Mouse (Mus musculus) liver, embryonic 18 days (tissue): ENCODE data around the gene Map2k2. TPM values are rescaled to one million over a fixed set of nuclear protein-coding genes. Genes with fewer than 3 reads are reported as not detected.

ENCODE experiments used
- polyA plus RNA-seq: library from polyadenylated mRNA; depleted of rRNA; stranded (reverse); fragments of >200 nt; gene quantifications from 2 replicates; pipeline ENCODE4 v1.2.3, GENCODE M21; 2012; rRNA removed

Gene Map2k2
- 48.8 and 50.9 TPM in 2 replicates for polyA plus RNA-seq

DNA sequence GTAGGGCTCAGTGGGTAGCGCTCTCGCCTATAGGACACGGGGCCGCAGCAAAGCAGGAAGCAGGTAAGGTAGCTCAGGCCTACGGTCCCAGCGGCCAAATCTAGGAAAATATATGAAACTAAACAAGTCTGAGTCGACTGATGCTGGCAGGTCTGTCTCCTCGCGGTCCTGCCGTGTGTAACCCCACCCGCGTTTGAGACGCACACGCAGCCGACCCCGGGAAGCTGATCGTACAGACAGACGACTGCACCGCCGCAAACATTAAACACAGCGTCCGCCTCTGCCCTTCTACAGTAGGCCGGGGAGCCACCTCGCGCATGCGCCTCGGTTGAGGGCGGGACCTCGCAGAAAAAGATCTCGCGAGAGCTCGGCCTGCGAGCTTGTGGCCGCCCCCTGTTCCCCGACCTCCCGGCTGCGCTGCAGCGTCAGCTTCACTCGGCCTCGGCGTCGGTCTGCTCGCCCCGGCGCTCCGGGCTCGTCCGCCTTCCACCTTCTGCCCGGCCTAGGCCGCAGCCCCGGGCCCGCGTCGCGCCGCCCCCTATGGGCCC, at the start of gene Map2k2:
Gene Map2k2, plus strand, starts transcription at position 351 of the 548 bp plus-strand sequence.

DNA sequence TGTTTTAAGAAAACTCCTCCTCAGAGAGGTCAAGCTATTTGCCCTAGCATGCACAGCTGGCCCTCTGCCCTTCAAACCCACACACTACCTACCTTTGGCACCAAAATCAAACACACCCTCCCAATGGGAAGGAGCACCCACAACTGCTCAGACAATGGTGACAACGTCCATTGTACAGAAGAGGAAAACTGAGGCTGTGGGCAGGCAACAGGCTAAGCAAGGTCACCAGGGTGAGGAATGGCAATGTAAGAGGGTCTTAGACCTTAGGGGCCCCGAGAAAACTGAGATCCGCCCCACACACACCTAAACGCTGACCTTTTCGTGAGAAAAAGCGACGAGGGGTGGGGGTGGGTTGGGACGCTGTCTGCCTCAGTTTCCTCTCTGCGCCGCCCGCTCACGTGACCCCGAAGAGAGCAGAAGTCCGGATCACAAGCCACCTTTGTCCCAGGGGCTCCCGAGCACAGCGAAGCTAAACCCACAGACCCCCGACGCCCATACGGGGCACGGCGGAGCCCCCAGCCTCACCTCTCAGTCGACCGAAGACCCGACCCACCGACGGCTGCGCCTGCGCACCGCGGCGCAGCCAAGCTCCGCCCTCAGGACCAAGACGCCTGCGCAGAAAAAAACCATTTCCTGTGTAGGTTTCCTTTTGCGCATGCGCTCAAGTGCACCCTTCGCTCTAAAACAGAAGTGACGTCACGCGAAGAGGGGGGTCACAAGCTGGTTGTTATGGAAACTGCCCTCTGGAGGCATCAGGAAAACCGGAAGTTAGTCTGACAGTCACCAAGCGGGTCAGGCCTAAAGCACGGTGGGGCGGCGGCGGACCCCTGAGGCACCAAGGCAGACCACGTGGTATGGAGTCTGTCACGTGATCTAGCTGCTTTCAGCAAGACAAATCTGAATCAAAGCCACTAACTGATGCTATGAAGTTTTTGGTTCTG, 45.8 kb upstream of the Map2k2 start, which contains the start of gene Sgta:
Gene Sgta, minus strand, starts transcription at position 579 of the 941 bp plus-strand sequence.

DNA sequence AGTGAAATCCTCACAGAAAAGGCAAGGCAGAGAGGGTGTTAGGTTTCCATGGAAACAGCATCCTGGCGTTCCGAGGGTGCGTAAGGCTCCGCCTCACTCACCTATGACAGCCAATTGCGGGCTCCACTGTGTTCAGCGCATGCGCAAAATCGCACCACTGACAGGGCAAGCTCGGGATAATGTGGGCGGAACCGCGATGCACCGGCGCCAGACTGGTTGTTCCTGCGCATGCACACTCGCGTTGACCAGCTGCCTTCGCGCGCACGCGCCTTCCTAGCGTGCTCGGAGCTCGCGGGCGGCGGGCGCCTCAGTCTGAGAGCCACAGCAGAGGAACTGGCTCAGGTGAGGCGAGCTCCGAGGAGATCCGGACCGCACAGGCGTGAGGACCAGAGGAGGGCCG, 35.9 kb upstream of the Map2k2 start, which contains the start of gene Thop1:
Gene Thop1, plus strand, starts transcription at position 200 of the 400 bp plus-strand sequence.

DNA sequence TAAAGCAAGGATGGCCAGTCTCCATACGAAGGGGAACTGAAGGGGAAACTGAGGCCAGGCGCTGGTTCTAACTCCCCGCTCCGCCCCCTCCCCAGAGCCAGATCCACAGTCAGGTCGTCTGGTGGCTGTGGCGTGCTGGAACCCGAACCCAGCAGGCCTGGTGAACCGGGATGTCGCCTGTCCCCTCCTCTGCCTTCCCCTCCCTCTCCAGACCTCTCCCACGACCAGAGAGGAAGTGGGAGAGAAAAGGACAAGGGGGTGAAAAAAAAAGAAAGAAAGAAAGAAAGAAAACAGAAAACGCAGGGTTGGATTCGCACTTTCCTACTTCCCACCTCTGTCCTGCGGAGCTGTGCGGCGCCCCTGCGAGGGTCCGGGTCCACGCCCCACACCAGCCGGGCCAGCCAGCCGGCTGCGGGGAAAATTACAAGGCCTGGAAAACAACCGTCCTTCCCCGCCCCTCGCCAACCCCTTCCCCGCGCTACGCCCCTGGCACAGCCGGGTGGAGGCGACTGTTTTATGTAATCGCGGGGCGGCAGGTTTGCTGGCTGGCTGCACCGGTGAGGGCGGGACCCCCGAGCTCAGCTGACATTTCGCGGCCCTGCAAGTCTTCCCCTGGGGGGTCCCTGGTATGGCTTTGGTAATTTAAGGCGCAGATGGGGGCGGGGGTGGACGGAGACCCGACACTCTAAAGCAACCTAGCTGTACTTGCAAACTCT, 29.4 kb downstream of the Map2k2 start, which contains the start of gene Zbtb7a:
Gene Zbtb7a, plus strand, starts transcription at position 255 of the 716 bp plus-strand sequence.

DNA sequence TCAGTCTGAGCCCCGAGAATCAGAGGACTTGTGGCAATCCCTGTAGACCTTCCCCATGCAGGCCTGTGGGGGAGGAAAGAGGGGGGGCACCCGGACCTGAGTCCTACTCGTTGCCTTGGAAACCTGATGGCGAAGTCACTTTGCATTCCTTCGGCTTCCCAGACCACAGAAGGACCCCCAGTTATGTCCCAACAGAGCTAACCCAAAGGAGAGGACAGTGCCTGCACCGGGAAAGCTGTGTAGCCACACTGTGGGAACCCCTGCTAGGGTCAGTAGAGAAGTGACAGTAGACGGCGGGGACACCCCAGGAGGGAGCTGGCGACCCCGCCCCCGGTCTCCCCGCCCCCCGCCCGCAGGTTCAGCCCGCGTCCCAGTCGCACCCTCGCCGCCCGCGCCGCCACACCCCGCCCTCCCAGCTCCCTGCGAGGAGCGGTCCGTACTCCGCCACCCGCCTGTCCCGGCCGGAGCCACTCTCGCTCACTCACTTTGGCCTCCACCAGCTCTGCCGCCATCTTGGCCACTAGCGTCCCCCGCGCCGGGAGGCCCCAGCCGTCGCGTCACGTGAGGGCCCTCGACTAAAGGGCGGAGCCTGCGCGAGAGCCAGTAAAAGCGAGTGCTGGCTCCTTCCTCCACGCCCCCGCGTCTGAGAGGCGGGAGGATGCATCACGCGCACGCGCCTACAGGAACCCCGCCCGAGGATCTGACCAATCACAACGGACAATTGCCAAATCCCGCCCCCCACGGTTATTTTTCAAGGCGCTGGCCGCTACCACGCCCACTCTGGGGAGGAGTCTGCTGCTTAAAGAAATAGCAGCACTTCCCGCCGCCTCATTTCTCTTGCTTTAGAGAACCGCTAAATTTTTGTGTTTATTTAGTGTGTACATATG, 61.7 kb downstream of the Map2k2 start, which contains the start of gene Pias4:
Gene Pias4, minus strand, starts transcription at position 724 of the 887 bp plus-strand sequence.

DNA sequence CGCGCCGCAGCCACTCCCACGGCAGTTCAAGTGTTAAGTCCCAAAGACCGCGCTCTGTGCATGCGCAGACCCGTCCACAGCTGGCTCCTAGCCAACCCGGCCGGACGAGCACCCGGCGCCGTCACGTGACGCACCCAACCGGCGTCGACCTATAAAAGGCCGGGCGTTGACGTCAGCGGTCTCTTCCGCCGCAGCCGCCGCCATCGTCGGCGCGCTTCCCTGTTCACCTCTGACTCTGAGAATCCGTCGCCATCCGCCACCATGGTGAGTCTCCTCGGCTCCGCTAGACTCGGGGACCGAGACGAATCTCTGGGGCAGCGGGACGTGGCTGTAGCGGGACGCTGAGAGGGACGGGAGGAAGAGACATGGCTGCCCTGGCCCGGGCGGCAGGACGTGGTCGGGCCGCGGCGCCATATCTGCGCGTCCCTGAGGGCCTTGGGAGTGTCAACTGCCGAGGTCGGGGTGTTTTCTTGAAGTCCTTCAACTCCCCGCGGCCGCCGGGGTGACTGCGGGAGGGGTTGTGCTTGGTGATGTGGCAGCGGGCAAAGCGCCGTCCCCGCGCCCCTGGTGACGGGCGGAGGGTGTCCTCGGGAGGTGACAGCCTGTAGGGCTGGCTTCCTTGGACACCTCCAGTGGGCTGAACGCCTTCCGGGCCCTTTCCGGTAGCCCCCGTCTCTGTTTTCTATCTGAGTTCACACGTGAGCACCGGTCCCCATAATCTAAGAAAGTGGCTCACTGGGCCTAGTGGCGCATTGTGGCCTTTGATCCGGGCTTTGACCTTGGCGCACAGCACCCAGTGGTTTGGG, 71.0 kb downstream of the Map2k2 start, which contains the start of gene Eef2:
Gene Eef2, plus strand, starts transcription at position 166 of the 806 bp plus-strand sequence.

DNA sequence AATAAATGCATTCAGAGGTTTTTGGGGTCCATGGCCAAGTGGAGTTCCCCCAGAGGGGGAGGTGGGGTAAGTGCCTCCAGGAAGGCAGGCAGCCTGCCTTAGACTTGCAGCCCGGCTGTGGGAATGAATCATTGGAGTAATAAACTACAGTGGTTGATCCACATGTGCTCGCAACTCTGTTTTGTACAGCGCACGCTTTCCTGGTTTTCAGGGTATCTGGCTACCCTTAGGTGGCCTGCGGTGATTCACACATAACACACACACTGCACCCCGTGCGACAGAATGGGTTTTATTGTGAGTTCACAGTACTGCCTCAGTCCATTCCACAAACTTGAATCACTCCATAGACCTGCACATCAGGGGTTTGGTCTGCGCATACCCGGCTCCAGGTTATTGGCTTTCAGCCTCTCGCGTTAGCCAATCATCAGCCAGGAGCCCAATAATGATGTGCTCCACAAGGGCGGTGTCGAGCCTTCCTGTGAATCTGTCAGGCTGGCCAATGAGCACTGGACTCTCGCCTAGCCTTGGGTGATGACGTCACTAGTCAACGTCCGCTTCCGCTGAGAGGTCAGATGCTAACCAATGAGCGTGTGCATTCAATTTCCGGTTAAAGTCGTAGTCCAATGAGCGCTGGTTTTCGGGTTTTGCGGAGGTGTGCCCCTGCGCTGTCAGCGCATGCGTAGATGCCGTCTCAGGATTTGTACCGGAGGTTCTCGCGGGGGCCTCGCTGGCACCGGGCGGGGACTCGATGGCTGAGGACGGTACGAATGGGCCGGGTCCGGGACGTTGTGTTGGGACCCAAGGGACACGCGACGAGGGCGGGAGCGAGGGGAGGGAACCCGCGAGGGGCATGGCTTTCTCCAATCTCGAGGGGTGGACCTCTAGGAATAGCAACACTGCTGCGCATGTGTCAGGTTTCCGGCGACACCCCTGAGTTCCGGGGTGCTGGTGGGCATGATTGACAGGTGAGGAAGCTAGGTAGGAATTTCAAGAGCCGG, 76.9 kb downstream of the Map2k2 start, which contains the start of gene Dapk3:
Gene Dapk3, plus strand, starts transcription at position 670 of the 998 bp plus-strand sequence.

Other genes starting within 250 kb of the Map2k2 start
- gene Tmprss9, start 234.1 kb upstream of the Map2k2 start, polyA plus RNA-seq, result 0.05 and 0.07 TPM in 2 replicates
- 94.0 and 114 TPM in 2 replicates for gene Timm13, start 204.9 kb upstream of the Map2k2 start, polyA plus RNA-seq
- 8.0 and 9.1 TPM in 2 replicates for gene Lmnb2, start 187.7 kb upstream of the Map2k2 start, polyA plus RNA-seq
- 15.7 and 16.8 TPM in 2 replicates for gene Gadd45b, start 175.8 kb upstream of the Map2k2 start, polyA plus RNA-seq
- 0.41 and 0.48 TPM in 2 replicates for gene Gng7, start 91.0 kb upstream of the Map2k2 start, polyA plus RNA-seq
- gene Diras1, start 80.3 kb upstream of the Map2k2 start, polyA plus RNA-seq, result 0.01 TPM in 1 of 2 replicates, not detected in the other
- 4.0 and 4.1 TPM in 2 replicates for gene Slc39a3, start 68.5 kb upstream of the Map2k2 start, polyA plus RNA-seq
- gene Sgta, start 45.7 kb upstream of the Map2k2 start, polyA plus RNA-seq, result 45.0 and 50.4 TPM in 2 replicates
- 12.0 and 13.2 TPM in 2 replicates for gene Thop1, start 35.9 kb upstream of the Map2k2 start, polyA plus RNA-seq
- gene Creb3l3, start 7.0 kb upstream of the Map2k2 start, polyA plus RNA-seq, result 78.1 and 87.6 TPM in 2 replicates
- 8.5 and 8.6 TPM in 2 replicates for gene Zbtb7a, start 29.3 kb downstream of the Map2k2 start, polyA plus RNA-seq
- gene Pias4, start 62.0 kb downstream of the Map2k2 start, polyA plus RNA-seq, result 10.3 and 12.9 TPM in 2 replicates
- gene Eef2, start 70.7 kb downstream of the Map2k2 start, polyA plus RNA-seq, result 583 and 691 TPM in 2 replicates
- gene Dapk3, start 77.1 kb downstream of the Map2k2 start, polyA plus RNA-seq, result 16.9 and 18.2 TPM in 2 replicates
- not detected in 2 replicates for gene 4930442H23Rik, start 77.9 kb downstream of the Map2k2 start, polyA plus RNA-seq
- gene Nmrk2, start 96.1 kb downstream of the Map2k2 start, polyA plus RNA-seq, result not detected in 2 replicates
- gene Atcay, start 124.9 kb downstream of the Map2k2 start, polyA plus RNA-seq, result 0.01 TPM in 1 of 2 replicates, not detected in the other
- 1.9 and 2.1 TPM in 2 replicates for gene Zfr2, start 127.2 kb downstream of the Map2k2 start, polyA plus RNA-seq
- gene Matk, start 147.0 kb downstream of the Map2k2 start, polyA plus RNA-seq, result 1.4 and 1.9 TPM in 2 replicates
- 44.6 and 45.1 TPM in 2 replicates for gene Mrpl54, start 161.0 kb downstream of the Map2k2 start, polyA plus RNA-seq
- 23.2 and 24.9 TPM in 2 replicates for gene Apba3, start 161.0 kb downstream of the Map2k2 start, polyA plus RNA-seq
- gene Tjp3, start 185.7 kb downstream of the Map2k2 start, polyA plus RNA-seq, result 0.88 and 1.1 TPM in 2 replicates
- 10.3 and 11.9 TPM in 2 replicates for gene Pip5k1c, start 187.0 kb downstream of the Map2k2 start, polyA plus RNA-seq
- 12.9 and 13.4 TPM in 2 replicates for gene Cactin, start 215.2 kb downstream of the Map2k2 start, polyA plus RNA-seq
- gene Tbxa2r, start 222.8 kb downstream of the Map2k2 start, polyA plus RNA-seq, result 3.1 and 3.4 TPM in 2 replicates
- gene Gipc3, start 237.4 kb downstream of the Map2k2 start, polyA plus RNA-seq, result 0.02 TPM in 2 replicates
- 24.1 and 27.6 TPM in 2 replicates for gene Hmg20b, start 244.6 kb downstream of the Map2k2 start, polyA plus RNA-seq